14 mouse cellular contexts compared by ENCODE assay signal in the genomic region with DNA sequence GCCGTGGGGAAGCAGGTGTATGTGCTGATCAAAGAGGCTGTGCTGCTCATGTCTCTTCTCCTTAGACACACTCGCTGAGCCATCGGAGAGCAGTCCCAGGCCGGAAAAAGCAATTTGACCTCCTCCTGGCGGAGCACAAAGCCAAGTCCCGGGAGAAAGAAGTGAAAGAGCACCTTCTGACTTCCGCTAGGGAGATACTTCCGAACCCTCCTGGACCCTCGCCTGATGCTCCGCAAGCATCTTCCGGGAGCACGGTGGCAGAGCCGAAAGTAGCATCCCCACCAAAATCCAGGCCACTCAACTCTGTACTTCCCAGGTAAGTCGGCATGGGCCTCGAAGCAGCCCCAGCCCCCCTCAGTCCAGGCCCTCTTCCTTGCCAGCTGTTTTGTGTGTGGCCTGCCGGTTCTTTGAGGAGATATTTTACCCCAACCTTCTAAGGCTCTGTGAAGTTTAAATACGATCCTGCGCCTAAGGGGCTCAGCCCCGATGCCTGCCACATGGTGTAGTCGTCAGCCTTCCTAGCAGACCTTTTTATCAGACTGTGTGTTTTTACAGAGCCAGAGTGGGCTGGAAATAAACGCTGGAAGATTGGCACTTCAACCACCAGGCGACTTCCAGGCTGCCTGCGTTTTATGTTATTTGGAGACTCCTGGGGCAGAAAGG. TPM values are rescaled to one million over a fixed set of nuclear protein-coding genes. Genes with fewer than 3 reads are reported as not detected.
DNase-seq lines count a peak whose midpoint lies in the region; ATAC-seq and TF ChIP-seq lines count a peak whose summit lies in the region.
"Had no signal": no experiment of that assay in that cellular context is flagged by ENCODE, and none has a peak within 500 bp of the region (broad histone marks: within the 10 kb centered on the region; RNA-seq: fewer than 3 reads in every experiment).

No protein-coding gene starts in this region.

- H3K9ac ChIP-seq in hindbrain, embryonic 11.5 days (ENCODE audit: low read depth, low read length) = no peak overlapping the region
- no peak overlapping the region for H3K9ac ChIP-seq in hindbrain, embryonic 16.5 days (ENCODE audit: low read depth, low read length)
- peak overlapping the region; percentile 54; the same call in 1 of the 2 replicates for H3K9ac ChIP-seq in hindbrain, embryonic 12.5 days
- H3K9ac ChIP-seq in midbrain, postnatal 0 days (replicated peaks; ENCODE audit: low read length, poor library complexity, severe bottlenecking) = no peak overlapping the region

- peak; percentile 27 for DNase-seq in hindbrain, embryonic 11.5 days (ENCODE audit: low spot score)
- peak; percentile 43 for DNase-seq in embryo, embryonic 10 days (ENCODE audit: low spot score)
- DNase-seq in midbrain, postnatal 0 days (ENCODE audit: low spot score) = no peak
- DNase-seq in thymus, postnatal 0 days (ENCODE audit: low spot score) = no peak
- no peak for DNase-seq in left cerebral cortex, postnatal 10 days (ENCODE audit: extremely low spot score in 1 of 2, low spot score in 2 of 2)
- DNase-seq: adrenal gland, adult 2 months; cerebellum, postnatal 10 days; heart, adult 18-20 months; layer of hippocampus, postnatal 36 days; spleen, adult 18-20 months had no signal

- H3K27me3 ChIP-seq in hindbrain, embryonic 11.5 days (ENCODE audit: control insufficient read depth, insufficient read depth, low read length) = no peaks in the 10 kb centered on the region
- H3K27me3 ChIP-seq in hindbrain, embryonic 16.5 days (replicated peaks; ENCODE audit: control insufficient read depth, insufficient read depth, low read length) = peaks cover 2% of the 10 kb centered on the region; the same call in 1 of the 2 replicates
- peaks cover 19% of the 10 kb centered on the region for H3K27me3 ChIP-seq in hindbrain, embryonic 12.5 days
- no peaks in the 10 kb centered on the region for H3K27me3 ChIP-seq in midbrain, postnatal 0 days (ENCODE audit: insufficient read depth, low read length)

- H3K27ac ChIP-seq in hindbrain, embryonic 11.5 days (ENCODE audit: low read depth, low read length) = no peak overlapping the region
- no peak overlapping the region for H3K27ac ChIP-seq in hindbrain, embryonic 16.5 days (ENCODE audit: low read depth, low read length)
- no peak overlapping the region for H3K27ac ChIP-seq in hindbrain, embryonic 12.5 days
- H3K27ac ChIP-seq in midbrain, postnatal 0 days (ENCODE audit: low read depth, low read length) = no peak overlapping the region

- 0 out of 2 replicates have a peak, but pooled peaks have one; percentile 28 for ATAC-seq in hindbrain, embryonic 11.5 days (ENCODE audit: low FRiP score)
- ATAC-seq in hindbrain, embryonic 16.5 days = no peak
- no peak for ATAC-seq in hindbrain, embryonic 12.5 days (ENCODE audit: low FRiP score)
- no peak for ATAC-seq in midbrain, postnatal 0 days (ENCODE audit: low FRiP score)
- no peak for ATAC-seq in monocyte, adult 5-6 weeks (replicated peaks; ENCODE audit: insufficient number of reproducible peaks, low FRiP score, low TSS enrichment, poor library complexity, severe bottlenecking)

- H3K36me3 ChIP-seq in hindbrain, embryonic 11.5 days (ENCODE audit: control insufficient read depth, insufficient read depth, low read length) = no peaks in the 10 kb centered on the region
- no peaks in the 10 kb centered on the region for H3K36me3 ChIP-seq in hindbrain, embryonic 16.5 days (ENCODE audit: control insufficient read depth, insufficient read depth, low read length)
- 0 out of 2 replicates have a peak, but pooled peaks cover 10% of the 10 kb centered on the region for H3K36me3 ChIP-seq in hindbrain, embryonic 12.5 days
- no peaks in the 10 kb centered on the region for H3K36me3 ChIP-seq in midbrain, postnatal 0 days (ENCODE audit: insufficient read depth, low read length)

- peaks cover 8% of the 10 kb centered on the region for H3K4me1 ChIP-seq in hindbrain, embryonic 11.5 days (replicated peaks; ENCODE audit: control insufficient read depth, insufficient read depth, low read length)
- H3K4me1 ChIP-seq in hindbrain, embryonic 16.5 days (ENCODE audit: control insufficient read depth, insufficient read depth, low read depth, low read length) = peaks cover 21% of the 10 kb centered on the region
- peaks cover 35% of the 10 kb centered on the region for H3K4me1 ChIP-seq in hindbrain, embryonic 12.5 days
- peaks cover 15% of the 10 kb centered on the region; the same call in 1 of the 2 replicates for H3K4me1 ChIP-seq in midbrain, postnatal 0 days (ENCODE audit: insufficient read depth, low read length)

- H3K4me2 ChIP-seq in hindbrain, embryonic 11.5 days (replicated peaks; ENCODE audit: low read depth, low read length) = peak overlapping the region; percentile 42
- no peak overlapping the region for H3K4me2 ChIP-seq in hindbrain, embryonic 16.5 days (ENCODE audit: low read length)
- peak overlapping the region; percentile 51 for H3K4me2 ChIP-seq in hindbrain, embryonic 12.5 days (replicated peaks)
- no peak overlapping the region for H3K4me2 ChIP-seq in midbrain, postnatal 0 days (ENCODE audit: low read depth, low read length, poor library complexity, severe bottlenecking)

- TF ChIP-seq CTCF in midbrain, postnatal 0 days (IDR thresholded peaks at IDR 0.05) = peak; percentile 27; the same call in 1 of the 2 replicates

- peak overlapping the region; percentile 16; the same call in 1 of the 2 replicates for H3K4me3 ChIP-seq in hindbrain, embryonic 11.5 days (ENCODE audit: low read depth, low read length)
- no peak overlapping the region for H3K4me3 ChIP-seq in hindbrain, embryonic 16.5 days (ENCODE audit: low read length)
- no peak overlapping the region for H3K4me3 ChIP-seq in hindbrain, embryonic 12.5 days
- no peak overlapping the region for H3K4me3 ChIP-seq in midbrain, postnatal 0 days (ENCODE audit: low read depth, low read length)

- H3K9me3 ChIP-seq in hindbrain, embryonic 11.5 days (ENCODE audit: control insufficient read depth, low read length) = no peaks in the 10 kb centered on the region
- no peaks in the 10 kb centered on the region for H3K9me3 ChIP-seq in hindbrain, embryonic 16.5 days (ENCODE audit: control insufficient read depth, low read length)
- H3K9me3 ChIP-seq in hindbrain, embryonic 12.5 days (replicated peaks) = no peaks in the 10 kb centered on the region
- no peaks in the 10 kb centered on the region for H3K9me3 ChIP-seq in midbrain, postnatal 0 days (ENCODE audit: low read length)

- intact Hi-C loops in left cerebral cortex, postnatal 10 days (cut with DNase I) = no loop called here

- WGBS in hindbrain, embryonic 11.5 days = 24% methylated on average over 23 of the region's 23 CpGs
- 36% methylated on average over 23 of the region's 23 CpGs for WGBS in hindbrain, embryonic 16.5 days
- 26% methylated on average over 23 of the region's 23 CpGs for WGBS in hindbrain, embryonic 12.5 days
- WGBS in midbrain, postnatal 0 days = 42% methylated on average over 23 of the region's 23 CpGs

RNA-seq across cellular contexts. Expression of gene Efcab10, which starts 48.8 kb away (rescaled TPM):
- polyA plus RNA-seq in hindbrain, embryonic 11.5 days (2014; fragmentation: Nextera tagmentation; extraction: Ambion mirVana) = 2.1 and 2.3 TPM in 2 replicates
- 4.3 and 6.2 TPM in 2 replicates for polyA plus RNA-seq in hindbrain, embryonic 16.5 days (2015; fragmentation: Nextera tagmentation; extraction: Ambion mirVana)
- polyA plus RNA-seq in hindbrain, embryonic 12.5 days (2016; fragmentation: Nextera tagmentation; extraction: Ambion mirVana) = 3.0 and 3.5 TPM in 2 replicates
- total RNA-seq in midbrain, postnatal 0 days (2014; rRNA removed) = 0.76 TPM in 1 of 2 replicates, not detected in the other
- 6.2 and 6.6 TPM in 2 replicates for polyA plus RNA-seq in midbrain, postnatal 0 days (2015; fragmentation: Nextera tagmentation; extraction: Ambion mirVana)
- not detected in 3 replicates for total RNA-seq in monocyte, adult 5-6 weeks (2017)
- polyA plus RNA-seq in thymus, postnatal 0 days (2015; fragmentation: Nextera tagmentation; extraction: Ambion mirVana) = 0.36 and 0.46 TPM in 2 replicates
- total RNA-seq in left cerebral cortex, postnatal 10 days (2021) = 1 to 10 TPM; 1.6 to 1.9 TPM
- total RNA-seq: G1E; heart, adult 18-20 months had no signal
- polyA plus RNA-seq: adrenal gland, adult 2 months; G1E had no signal

Comparison
In these comparisons a context has a peak if more than half of its experiments do, and no peak if none do; other contexts are left out.
1. H3K4me2 ChIP-seq: peak in hindbrain, embryonic 11.5 days (single experiment) and hindbrain, embryonic 12.5 days (single experiment); none in hindbrain, embryonic 16.5 days (single experiment) and midbrain, postnatal 0 days (single experiment).
2. DNase-seq: peak in hindbrain, embryonic 11.5 days (single experiment) and embryo, embryonic 10 days (single experiment); none in midbrain, postnatal 0 days (single experiment), thymus, postnatal 0 days (single experiment) and left cerebral cortex, postnatal 10 days (0 of 2).